Mouse (Mus musculus): ENCODE data around the gene Tmpo. TPM values are rescaled to one million over a fixed set of nuclear protein-coding genes. Genes with fewer than 3 reads are reported as not detected.

Tmpo gene
- polyA plus RNA-seq, 1 experiment = 21.1 TPM

DNA sequence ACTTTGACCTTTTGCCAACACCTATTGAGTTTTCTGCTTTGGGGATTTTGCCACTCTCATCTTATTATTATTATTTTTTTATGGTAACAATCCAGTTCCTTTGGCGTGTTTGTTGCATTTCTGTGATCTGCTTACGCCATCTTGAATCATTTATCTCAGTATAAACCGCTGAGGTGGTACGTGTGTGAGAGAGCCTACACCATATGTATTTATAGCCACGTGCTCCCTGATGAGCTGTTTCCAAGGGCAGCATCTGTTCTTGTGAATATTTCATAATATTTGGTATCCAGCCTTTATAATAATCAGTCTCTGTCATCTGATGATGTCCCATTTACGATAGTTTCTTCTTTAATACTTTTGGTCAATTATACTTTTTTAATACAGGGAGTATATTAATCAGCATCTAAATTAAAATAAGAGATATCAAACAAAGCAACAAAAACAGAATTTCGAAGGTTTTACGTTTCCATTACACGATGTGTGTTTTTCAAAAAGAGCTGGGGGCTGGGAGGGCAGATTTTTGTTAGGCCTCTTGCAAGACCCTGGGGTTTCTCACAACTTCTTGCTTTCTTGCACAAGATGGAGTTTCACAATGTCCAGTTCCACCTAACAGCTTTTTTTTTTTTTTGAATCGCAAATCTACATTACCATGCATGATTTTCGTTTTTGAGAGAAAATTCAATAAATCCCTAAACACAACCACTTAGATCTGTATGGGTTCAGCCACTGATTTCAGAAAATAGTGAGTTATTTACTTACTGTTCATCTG is 28.0 kb upstream of the Tmpo start:
- whole genome bisulfite sequencing = 92% methylated on average over 11 of the region's 11 CpGs
- TF ChIP-seq POLR2A (IDR thresholded peaks at IDR 0.05; ENCODE audit: low read depth, low read length) = no peak
- no peaks in the 10 kb centered on the region for H3K36me3 ChIP-seq (ENCODE audit: control insufficient read depth, insufficient read depth, low read length)

GRCm38 (mm10) chr10:91208461-91208860 is 27.3 kb upstream of the Tmpo start:
- no peak for DNase-seq

More for the DNA sequence above, 28.0 kb upstream of the Tmpo start:
- no peaks in the 10 kb centered on the region for H3K27me3 ChIP-seq (replicated peaks; ENCODE audit: control insufficient read depth, insufficient read depth, low read length)
- no peak overlapping the region for H3K27ac ChIP-seq (ENCODE audit: insufficient read depth, low read depth, low read length)
- H3K4me1 ChIP-seq (ENCODE audit: control insufficient read depth, insufficient read depth, low read length) = no peaks in the 10 kb centered on the region
- no peak for DNase-seq
- no peak overlapping the region for H3K4me3 ChIP-seq (ENCODE audit: insufficient read depth, low read depth, low read length)

DNA sequence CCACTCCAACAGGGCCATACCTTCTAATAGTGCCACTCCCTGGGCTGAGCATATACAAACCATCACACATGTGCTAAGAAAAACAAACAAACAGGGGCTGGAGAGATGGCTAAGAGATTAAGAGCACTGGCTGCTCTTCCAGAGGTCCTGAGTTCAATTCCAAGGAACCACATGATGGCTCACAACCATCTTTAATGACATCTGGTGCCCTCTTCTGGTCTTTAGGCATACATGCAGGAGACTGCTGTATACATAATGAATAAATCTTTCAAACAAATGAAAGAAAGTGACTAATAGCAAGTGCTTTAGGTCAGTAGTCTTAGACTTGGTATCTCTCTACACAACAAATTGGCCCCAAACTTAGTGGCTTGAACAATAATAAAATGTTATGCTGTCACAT is 26.2 kb upstream of the Tmpo start:
- Histone ChIP-seq H3K27me3 (replicated peaks; ENCODE audit: control insufficient read depth, insufficient read depth, low read length) (no peaks in the 10 kb centered on the region), H3K4me1 (ENCODE audit: control insufficient read depth, insufficient read depth, low read length) (no peaks in the 10 kb centered on the region), H3K4me3 (ENCODE audit: insufficient read depth, low read depth, low read length) (no peak overlapping the region), H3K27ac (ENCODE audit: insufficient read depth, low read depth, low read length) (no peak overlapping the region), H3K36me3 (ENCODE audit: control insufficient read depth, insufficient read depth, low read length) (no peaks in the 10 kb centered on the region)
- no peak for DNase-seq
- TF ChIP-seq CTCF (conservative IDR thresholded peaks at IDR 0.05; ENCODE audit: insufficient read depth, insufficient read length, low read depth, low read length) = no peak
- no peak for TF ChIP-seq POLR2A (IDR thresholded peaks at IDR 0.05; ENCODE audit: low read depth, low read length)

More at GRCm38 (mm10) chr10:91208461-91208860, 27.3 kb upstream of the Tmpo start:
- WGBS = 75% methylated on average over 9 of the region's 9 CpGs
- no peak overlapping the region for H3K4me3 ChIP-seq (ENCODE audit: insufficient read depth, low read depth, low read length)
- no peaks in the 10 kb centered on the region for H3K4me1 ChIP-seq (ENCODE audit: control insufficient read depth, insufficient read depth, low read length)
- H3K27me3 ChIP-seq (replicated peaks; ENCODE audit: control insufficient read depth, insufficient read depth, low read length) = no peaks in the 10 kb centered on the region
- TF ChIP-seq POLR2A (IDR thresholded peaks at IDR 0.05; ENCODE audit: low read depth, low read length) (no peak), CTCF (conservative IDR thresholded peaks at IDR 0.05; ENCODE audit: insufficient read depth, insufficient read length, low read depth, low read length) (no peak)
- no peak overlapping the region for H3K27ac ChIP-seq (ENCODE audit: insufficient read depth, low read depth, low read length)
- no peaks in the 10 kb centered on the region for H3K36me3 ChIP-seq (ENCODE audit: control insufficient read depth, insufficient read depth, low read length)

GRCm38 (mm10) chr10:91205632-91206031 is 24.5 kb upstream of the Tmpo start:
- no peaks in the 10 kb centered on the region for H3K4me1 ChIP-seq (ENCODE audit: control insufficient read depth, insufficient read depth, low read length)
- WGBS = 90% methylated on average over 6 of the region's 6 CpGs

DNA sequence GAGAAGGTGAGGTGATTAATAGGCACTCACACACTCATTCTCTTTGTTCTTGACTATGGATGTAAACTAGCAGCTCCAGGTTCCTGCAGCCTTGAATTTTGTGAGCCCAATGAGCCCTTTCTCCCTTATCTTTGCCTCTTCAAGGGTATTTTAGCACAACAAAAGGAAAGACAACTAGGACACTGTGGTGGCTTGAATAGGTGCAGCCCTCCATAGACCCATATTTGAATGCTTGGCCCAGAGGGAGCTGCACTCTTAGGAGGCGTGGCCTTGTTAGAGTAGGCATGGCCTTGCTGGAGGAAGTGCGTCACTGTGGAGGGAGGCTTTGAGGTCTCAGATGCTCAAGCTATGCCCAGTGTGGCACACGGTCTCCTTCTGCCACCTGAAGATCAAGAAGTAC is 19.5 kb upstream of the Tmpo start:
- TF ChIP-seq POLR2A (IDR thresholded peaks at IDR 0.05; ENCODE audit: low read depth, low read length) (no peak), CTCF (conservative IDR thresholded peaks at IDR 0.05; ENCODE audit: insufficient read depth, insufficient read length, low read depth, low read length) (no peak)
- Histone ChIP-seq H3K27ac (ENCODE audit: insufficient read depth, low read depth, low read length) (no peak overlapping the region), H3K36me3 (ENCODE audit: control insufficient read depth, insufficient read depth, low read length) (no peaks in the 10 kb centered on the region), H3K4me3 (ENCODE audit: insufficient read depth, low read depth, low read length) (no peak overlapping the region), H3K27me3 (replicated peaks; ENCODE audit: control insufficient read depth, insufficient read depth, low read length) (no peaks in the 10 kb centered on the region), H3K4me1 (ENCODE audit: control insufficient read depth, insufficient read depth, low read length) (no peaks in the 10 kb centered on the region)
- WGBS = 96% methylated on average over 3 of the region's 3 CpGs
- no peak for DNase-seq

More at GRCm38 (mm10) chr10:91205632-91206031, 24.5 kb upstream of the Tmpo start:
- Histone ChIP-seq H3K4me3 (ENCODE audit: insufficient read depth, low read depth, low read length) (no peak overlapping the region), H3K27me3 (replicated peaks; ENCODE audit: control insufficient read depth, insufficient read depth, low read length) (no peaks in the 10 kb centered on the region), H3K27ac (ENCODE audit: insufficient read depth, low read depth, low read length) (no peak overlapping the region), H3K36me3 (ENCODE audit: control insufficient read depth, insufficient read depth, low read length) (no peaks in the 10 kb centered on the region)
- TF ChIP-seq POLR2A (IDR thresholded peaks at IDR 0.05; ENCODE audit: low read depth, low read length) (no peak), CTCF (conservative IDR thresholded peaks at IDR 0.05; ENCODE audit: insufficient read depth, insufficient read length, low read depth, low read length) (no peak)
- DNase-seq = no peak

GRCm38 (mm10) chr10:91199238-91199780 is 18.2 kb upstream of the Tmpo start:
- DNase-seq = no peak
- H3K27ac ChIP-seq (ENCODE audit: insufficient read depth, low read depth, low read length) = no peak overlapping the region
- no peak for TF ChIP-seq POLR2A (IDR thresholded peaks at IDR 0.05; ENCODE audit: low read depth, low read length)
- no peak for TF ChIP-seq CTCF (conservative IDR thresholded peaks at IDR 0.05; ENCODE audit: insufficient read depth, insufficient read length, low read depth, low read length)
- no peaks in the 10 kb centered on the region for H3K36me3 ChIP-seq (ENCODE audit: control insufficient read depth, insufficient read depth, low read length)
- WGBS = 67% methylated on average over 1 of the region's 1 CpGs
- no peaks in the 10 kb centered on the region for H3K4me1 ChIP-seq (ENCODE audit: control insufficient read depth, insufficient read depth, low read length)
- no peaks in the 10 kb centered on the region for H3K27me3 ChIP-seq (replicated peaks; ENCODE audit: control insufficient read depth, insufficient read depth, low read length)
- no peak overlapping the region for H3K4me3 ChIP-seq (ENCODE audit: insufficient read depth, low read depth, low read length)

GRCm38 (mm10) chr10:91197704-91198103 is 16.6 kb upstream of the Tmpo start:
- TF ChIP-seq POLR2A (IDR thresholded peaks at IDR 0.05; ENCODE audit: low read depth, low read length) (no peak), CTCF (conservative IDR thresholded peaks at IDR 0.05; ENCODE audit: insufficient read depth, insufficient read length, low read depth, low read length) (no peak)
- H3K36me3 ChIP-seq (ENCODE audit: control insufficient read depth, insufficient read depth, low read length) = no peaks in the 10 kb centered on the region
- H3K27me3 ChIP-seq (replicated peaks; ENCODE audit: control insufficient read depth, insufficient read depth, low read length) = no peaks in the 10 kb centered on the region
- 95% methylated on average over 8 of the region's 8 CpGs for WGBS
- no peak overlapping the region for H3K4me3 ChIP-seq (ENCODE audit: insufficient read depth, low read depth, low read length)
- H3K4me1 ChIP-seq (ENCODE audit: control insufficient read depth, insufficient read depth, low read length) = no peaks in the 10 kb centered on the region
- DNase-seq = no peak
- H3K27ac ChIP-seq (ENCODE audit: insufficient read depth, low read depth, low read length) = no peak overlapping the region

All from kidney, adult 2 months (tissue).